Mouse (Mus musculus) frontal cortex, postnatal 14 days (tissue): ENCODE measurements around the gene Lsm12.
A peak's percentile ranks its signal among the peaks of the same experiment; 100 is the strongest.

Experiments used
- DNase-seq, 2 experiments: peaks; one replicate each; pipeline ENCODE4 v3.0.0; 2022; ENCODE audit warnings: low spot score in 2 of 2

Gene Lsm12

DNA sequence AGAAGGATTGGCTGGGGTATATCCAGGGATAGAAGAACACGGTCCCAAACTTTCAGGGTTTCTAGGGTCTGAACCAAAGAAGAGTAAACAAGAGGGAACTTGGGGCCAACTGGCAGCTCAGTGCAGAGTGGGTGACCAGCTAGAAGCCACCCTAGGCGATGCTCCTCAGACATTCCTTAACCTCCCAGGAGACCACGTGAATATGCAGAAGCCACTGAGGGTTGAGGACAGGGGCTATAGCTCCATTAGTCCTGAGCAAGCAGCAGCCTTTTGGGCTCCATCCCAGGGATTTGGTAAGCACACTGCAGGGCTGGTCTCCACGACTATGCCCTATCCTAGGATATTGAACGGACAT lies 31.8 kb upstream of the Lsm12 start:
- DNase-seq = no peak

- no peak for DNase-seq
Observed at GRCm38 (mm10) chr11:102216056-102216885, 31.2 kb upstream of the Lsm12 start.

DNA sequence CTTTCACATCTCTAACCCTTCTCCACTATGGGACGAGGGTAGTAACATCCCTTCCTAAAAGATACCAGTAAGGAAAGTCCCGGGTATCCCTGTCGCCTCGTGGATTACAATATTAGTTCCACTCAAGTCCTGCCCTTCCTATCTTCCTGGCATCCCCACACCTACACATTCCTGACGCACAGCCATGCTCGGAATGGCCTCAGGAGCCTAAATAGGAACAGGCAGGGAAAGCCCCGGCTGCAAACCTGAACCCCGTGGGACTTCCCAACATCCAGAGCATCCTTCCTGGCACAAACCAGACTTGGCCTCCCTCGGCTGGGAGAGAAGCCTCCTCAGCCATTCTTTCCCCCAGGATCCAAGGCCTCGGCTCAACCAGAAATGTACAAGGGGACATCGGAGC lies 30.4 kb upstream of the Lsm12 start:
- DNase-seq = no peak

DNA sequence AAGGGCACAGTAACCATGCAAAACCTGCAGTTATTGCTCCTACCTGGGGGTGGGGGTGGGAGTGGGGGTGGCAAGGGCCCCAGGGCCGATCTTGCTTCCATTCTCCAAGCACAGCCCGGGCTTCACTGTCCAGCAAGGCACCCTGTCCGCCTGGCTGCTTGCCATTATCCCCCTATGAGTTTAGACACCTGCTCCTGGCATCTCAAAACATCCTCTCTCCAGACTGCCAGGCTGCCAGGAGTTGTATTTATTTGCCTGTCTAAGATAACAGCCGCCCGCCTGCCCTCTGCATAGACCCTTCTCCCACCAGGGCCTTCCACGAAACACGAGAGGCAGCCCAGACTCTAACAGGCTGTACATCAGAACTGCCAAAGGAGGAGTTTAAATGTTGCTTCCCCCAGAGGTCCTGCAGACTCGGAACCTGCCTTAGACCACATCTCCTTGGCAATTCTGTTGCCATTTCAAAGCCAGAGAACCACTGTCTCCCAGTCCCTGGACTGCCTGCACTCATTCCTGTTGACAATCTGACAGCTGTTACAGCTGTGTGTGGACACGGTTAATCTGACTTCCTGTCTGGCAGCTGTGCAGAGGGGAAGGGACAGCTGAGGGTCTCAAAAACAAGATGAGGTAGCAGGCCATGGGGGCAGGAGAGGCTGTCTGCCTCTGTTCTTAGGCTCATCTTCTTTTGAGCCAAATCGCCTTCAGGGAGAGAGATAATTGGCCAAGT lies 29.5 kb upstream of the Lsm12 start:
- DNase-seq = no peak

- no peak for DNase-seq
Observed at GRCm38 (mm10) chr11:102211936-102212341, 26.8 kb upstream of the Lsm12 start.

DNA sequence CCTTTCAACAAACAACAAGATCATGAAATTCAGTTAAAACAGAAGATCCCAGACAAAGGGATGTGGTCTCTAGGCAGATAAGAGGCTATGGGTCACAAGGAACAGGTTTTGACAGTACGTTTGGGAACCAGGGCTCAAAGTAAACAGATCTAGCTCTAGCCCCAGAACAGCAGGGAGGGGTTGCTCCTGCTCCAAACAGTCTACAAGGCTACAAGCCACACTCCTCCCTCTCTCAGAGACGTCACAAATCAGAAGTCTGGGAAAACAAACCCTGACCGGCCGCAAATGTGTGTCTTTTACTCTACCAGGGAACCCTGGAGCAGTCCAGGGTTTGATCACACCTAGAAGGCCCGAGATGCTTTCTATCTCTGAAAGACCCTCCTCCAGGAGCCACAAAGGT lies 25.9 kb upstream of the Lsm12 start:
- no peak for DNase-seq

GRCm38 (mm10) chr11:102210185-102210584 lies 25.1 kb upstream of the Lsm12 start:
- no peak for DNase-seq

DNA sequence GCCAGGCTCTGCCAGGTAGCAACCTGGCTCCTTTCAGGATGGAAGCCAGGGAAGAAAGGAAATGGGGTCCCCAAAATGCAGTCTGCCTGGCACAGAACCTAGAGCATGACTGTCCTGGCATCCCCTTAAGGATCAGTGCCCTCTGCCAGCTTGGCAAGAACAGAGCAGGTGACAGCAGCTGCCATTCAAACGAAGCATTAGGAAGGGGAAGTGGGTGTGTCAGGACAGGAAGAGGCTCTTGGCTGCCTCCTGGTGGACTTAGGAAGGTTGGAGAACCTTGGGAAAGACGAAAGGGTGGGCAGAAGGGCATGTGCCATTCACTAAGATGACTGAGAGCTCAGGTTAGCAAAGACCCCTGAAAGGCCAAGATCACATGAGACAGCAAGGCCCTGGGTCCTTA lies 24.6 kb upstream of the Lsm12 start:
- no peak for DNase-seq

DNA sequence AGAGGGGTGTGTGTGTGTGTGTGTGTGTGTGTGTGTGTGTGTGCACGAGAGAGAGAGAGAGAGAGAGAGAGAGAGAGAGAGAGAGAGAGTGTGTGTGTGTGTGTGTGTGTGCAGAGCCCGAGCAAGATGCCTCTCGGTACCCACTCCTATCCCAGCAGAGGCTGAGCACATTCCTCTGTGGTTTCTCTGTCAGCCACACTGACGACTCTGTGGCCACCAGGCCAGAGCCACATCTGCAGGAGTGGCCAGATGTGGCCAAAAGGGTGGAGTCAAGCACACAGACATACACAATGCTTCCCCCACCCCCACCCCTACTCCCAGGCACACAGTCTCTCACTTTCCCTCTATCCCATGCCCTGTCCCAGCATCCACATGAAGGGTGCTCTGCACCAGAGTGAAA lies 23.8 kb upstream of the Lsm12 start:
- DNase-seq = no peak

DNA sequence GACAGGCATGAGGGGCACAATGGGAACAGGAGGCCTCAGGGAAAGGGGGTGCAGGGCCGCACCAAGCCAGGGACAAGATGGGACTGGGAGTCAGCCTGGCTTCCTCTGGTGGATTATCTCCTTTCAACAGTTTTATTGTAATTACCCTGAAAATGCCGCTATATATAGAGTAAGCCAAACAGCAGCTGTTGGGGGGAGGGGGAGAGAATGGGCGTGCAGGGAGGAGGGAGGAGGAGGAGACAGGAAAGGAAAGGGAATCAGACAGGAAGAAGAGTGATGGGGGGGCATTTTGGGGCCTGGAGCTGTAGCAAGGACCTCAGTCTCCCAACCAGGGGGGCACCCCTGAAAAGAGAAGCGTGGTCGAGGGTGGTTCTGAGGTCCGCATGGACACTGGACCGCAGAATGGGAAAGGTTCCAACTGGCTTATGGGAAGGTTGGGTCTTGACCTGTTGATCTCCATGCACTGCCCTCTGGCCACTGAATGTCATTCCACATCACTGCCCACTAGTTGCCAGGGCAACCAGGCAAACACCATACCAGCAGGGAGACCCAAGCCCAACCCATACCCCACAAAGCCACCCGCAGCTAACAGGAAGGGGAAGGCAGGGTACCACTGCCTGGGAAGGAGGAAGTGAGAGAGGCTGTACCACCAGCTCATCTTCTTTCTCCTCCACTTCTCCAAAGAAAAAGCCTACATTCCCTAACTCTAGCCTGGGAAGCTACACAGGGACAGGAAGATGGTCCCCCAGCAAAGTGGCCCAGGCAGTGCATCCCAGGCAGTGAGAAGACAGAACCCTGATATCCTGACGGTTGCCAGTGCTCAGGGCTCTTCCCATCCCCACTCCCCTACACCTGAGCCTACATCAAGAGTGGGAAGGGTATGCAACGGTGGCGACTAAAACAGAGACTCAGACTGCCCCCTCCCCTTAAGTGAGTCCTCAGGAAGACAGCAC lies 23.0 kb upstream of the Lsm12 start:
- DNase-seq = no peak

- no peak for DNase-seq
Observed at GRCm38 (mm10) chr11:102206481-102206880, 21.4 kb upstream of the Lsm12 start.

GRCm38 (mm10) chr11:102201408-102201821 lies 16.3 kb upstream of the Lsm12 start:
- no peak for DNase-seq

DNA sequence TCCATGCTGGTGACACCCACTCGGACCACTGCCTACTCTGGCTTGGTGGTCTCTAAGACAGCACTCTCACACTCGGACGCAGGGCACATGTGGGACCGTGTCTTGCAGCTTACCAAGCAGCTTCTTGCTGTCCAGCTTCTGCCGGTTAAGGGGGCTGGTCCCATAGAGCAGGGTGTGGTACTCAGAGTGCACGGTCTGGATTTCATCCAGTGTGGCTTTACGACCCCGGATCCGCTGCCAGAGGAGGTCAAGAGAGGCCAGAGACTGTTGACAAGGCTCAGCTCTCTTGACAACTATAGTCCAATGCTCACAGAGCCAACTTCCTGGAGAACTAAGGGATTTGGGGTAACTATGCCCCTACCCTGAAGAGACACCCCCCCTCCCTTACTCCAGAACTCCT lies 14.8 kb upstream of the Lsm12 start:
- peak in 1 of 2 experiments; percentile 4 for DNase-seq

- DNase-seq = no peak
Observed at GRCm38 (mm10) chr11:102198245-102198644, 13.1 kb upstream of the Lsm12 start.

DNA sequence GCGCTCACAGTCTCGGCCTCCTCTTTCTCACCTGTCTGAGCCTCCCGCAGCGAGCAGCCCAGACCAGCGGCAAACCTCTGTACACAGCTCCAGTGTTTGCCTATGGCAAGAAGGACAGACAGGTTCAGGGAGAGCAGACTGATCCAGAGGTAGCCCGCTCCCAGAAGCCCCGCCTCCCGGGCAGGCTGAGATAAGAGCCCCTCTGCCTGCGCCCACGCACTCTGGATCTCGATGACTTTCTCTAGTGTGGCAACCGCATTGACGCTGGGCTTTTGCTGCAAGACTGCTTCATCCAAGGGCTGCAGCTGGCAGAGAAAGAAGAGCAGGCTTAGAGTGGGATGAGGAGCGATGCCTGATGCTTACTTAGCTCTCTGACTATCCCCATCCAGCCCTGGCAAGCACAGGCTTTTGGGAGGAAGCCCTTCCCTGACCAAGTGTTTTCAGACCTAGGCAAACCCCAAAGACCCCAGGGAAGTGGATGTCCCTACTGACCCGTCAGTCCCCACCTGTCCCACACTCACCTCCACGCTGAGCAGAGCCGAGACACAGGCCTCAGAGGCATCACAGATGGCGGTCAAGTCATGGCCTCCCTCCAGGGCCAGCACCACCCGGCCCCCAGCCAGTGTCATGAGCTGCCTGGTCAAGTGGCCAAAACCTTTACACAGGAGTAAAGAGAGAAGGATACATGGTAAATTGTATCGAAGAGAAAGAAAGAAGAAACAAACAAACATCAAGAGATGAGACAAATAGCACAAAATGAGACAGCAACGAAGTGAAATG lies 11.1 kb upstream of the Lsm12 start:
- DNase-seq = peak in 1 of 2 experiments; percentile 34

DNA sequence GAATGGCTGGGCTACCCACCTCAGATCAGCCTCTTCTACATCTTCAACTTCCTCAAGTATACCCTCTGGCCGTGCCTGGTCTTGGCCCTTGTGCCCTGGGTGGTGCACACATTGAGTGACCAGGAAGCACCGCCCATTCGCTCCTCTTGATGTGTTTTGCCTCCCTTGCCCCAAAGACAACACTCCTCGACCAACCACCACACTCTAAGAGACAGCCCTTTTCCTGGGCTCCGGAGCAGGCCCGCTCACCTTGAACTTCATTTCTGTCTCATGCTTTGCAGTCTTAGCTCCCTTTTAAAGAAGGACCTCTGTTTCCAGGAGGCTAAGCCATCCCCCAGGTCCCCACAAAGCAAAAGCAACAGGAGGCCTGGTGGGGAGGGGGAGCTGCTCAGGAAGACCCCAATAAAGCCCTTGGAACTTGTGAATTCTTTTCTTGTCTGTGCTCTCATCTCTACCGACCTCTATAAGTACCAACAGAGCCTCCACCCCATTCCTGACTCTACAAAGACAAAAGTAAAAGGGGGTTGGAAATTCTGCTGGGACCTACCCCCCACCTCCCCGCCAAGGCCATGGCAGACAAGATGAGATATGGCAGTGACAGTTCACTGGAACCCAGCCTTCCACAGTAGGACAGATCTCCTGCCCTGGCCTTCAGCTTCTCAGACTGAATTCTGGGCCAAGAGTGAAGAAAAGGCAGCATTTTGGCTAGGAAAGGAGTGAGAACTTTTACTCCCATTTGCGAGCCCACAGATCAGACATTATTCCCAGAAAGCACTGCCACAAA lies 8.8 kb upstream of the Lsm12 start:
- peak in 1 of 2 experiments; percentile 8 for DNase-seq

DNA sequence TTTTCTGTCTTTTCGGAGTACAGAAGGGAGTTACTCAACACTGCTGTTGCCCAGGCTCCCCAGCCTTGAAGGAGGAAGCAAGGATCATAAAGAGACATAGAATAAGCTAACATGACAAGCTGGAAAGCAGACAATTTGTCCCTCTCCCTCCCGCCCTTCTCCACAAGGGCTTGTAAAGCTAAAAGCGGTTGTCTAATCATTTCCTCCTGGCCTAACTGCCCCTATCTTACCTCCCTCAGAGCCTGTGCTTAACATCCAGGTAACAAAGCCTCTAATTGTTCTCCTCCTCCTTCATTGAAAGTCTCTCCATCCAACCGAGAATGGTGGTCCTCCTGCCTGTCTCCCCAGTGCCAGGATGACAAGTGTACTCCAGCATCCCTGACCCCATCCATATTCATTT lies 5.8 kb upstream of the Lsm12 start:
- DNase-seq = no peak

GRCm38 (mm10) chr11:102189461-102190436 lies 4.7 kb upstream of the Lsm12 start, which contains the start of gene G6pc3:
Gene G6pc3, plus strand, starts transcription at chr11:102189620.
- DNase-seq = peak; percentile 75 to 86

DNA sequence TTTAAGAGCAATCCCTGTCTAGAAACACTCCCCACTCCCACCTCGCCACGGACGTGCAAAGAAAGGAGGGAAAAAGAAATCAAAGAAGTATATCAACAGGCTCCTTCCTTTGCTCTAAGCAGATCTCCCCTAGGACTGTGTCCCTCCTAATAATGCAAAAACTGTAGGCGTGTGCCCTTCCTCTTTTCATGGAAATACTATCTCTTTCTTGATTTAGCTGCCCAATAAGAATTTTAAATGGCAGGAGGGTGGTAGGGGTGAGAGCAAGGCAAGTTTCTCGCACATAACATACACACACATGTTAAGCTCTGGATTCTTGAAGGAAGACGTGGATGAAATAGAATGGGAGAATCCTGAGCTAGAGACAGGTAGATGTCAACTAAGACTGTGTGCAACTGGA lies 3.9 kb upstream of the Lsm12 start:
- no peak for DNase-seq
